Mouse (Mus musculus) Patski (cell line): Measurements from ENCODE around the gene Mmp28. TPM values are rescaled to one million over a fixed set of nuclear protein-coding genes. Genes with fewer than 3 reads are reported as not detected.
A peak's percentile ranks its signal among the peaks of the same experiment; 100 is the strongest.

Experiments
- ATAC-seq: fragments of 100-300 bp; one replicate; pipeline ENCODE4 v1.8.0; 2021
- CTCF ChIA-PET: fragments of 350-600 bp; sonication (Branson Sonifier 250); formaldehyde crosslinking; loops from one replicate; lab custom pipeline; 2022; ENCODE audit warnings: inconsistent platforms; lab: Charles Lee
- POLR2A ChIA-PET: fragments of 350-600 bp; sonication (Branson Sonifier 250); formaldehyde crosslinking; loops from one replicate; lab custom pipeline; 2022; ENCODE audit warnings: antibody characterized with exemption, inconsistent platforms; lab: Charles Lee
- DNase-seq: peaks from one replicate; pipeline ENCODE4 v3.0.0-alpha.2; 2011; ENCODE audit warnings: low read depth, low spot score
- H3K27me3 ChIP-seq: fragments of 371-371 bp; one replicate; pipeline ENCODE4 v1.5.1; 2021
- CTCF ChIP-seq: fragments of 100-300 bp; IDR thresholded peaks from one replicate; pipeline ENCODE4 v1.5.1; 2021
- in situ Hi-C: fragments of 300-500 bp; cut with MboI; formaldehyde crosslinking; loops from 3 replicates; pipeline ENCODE4 v1.11.1; 2018; ENCODE audit warnings: low pct_unique_long_range_greater_than_20kb, mixed read lengths
- polyA plus RNA-seq: library from polyadenylated mRNA; unstranded; gene quantifications from one replicate; pipeline ENCODE4 v1.2.3, GENCODE M21; 2021

Gene Mmp28
- polyA plus RNA-seq, 1 experiment from 2014 or later, result 1.5 TPM

- DNase-seq (no peak), ATAC-seq (no peak)
- peaks cover 38% of the 10 kb centered on the region for H3K27me3 ChIP-seq
- ChIA-PET CTCF (interaction anchor here (4.5 kb wide), 1 partner anchor 12 kb away, joined by 11 read pairs; no protein-coding TSS in a partner anchor), POLR2A (no interaction called here)
- TF ChIP-seq CTCF, result no peak
- in situ Hi-C loops, result loop anchor here (5.0 kb wide), 1 partner anchor 200 kb away; no protein-coding TSS in a partner anchor
Measured at GRCm38 (mm10) chr11:83437377-83437776, 25.5 kb downstream of the Mmp28 start, which contains the start of gene 1700020L24Rik. TSS of gene 1700020L24Rik (plus strand) at chr11:83437677.

- CTCF ChIA-PET, result no interaction called here
- DNase-seq (no peak), ATAC-seq (no peak)
- peaks cover 46% of the 10 kb centered on the region for H3K27me3 ChIP-seq
- in situ Hi-C loops, result no loop called here
- TF ChIP-seq CTCF, result no peak
- POLR2A ChIA-PET, result interaction anchor here (1.7 kb wide), 1 partner anchor 23 kb away, joined by 4 read pairs; the partner anchor contains the start of gene Rasl10b
Measured at GRCm38 (mm10) chr11:83432533-83432932, 30.3 kb downstream of the Mmp28 start.

- peaks cover 36% of the 10 kb centered on the region for H3K27me3 ChIP-seq
- ChIA-PET CTCF (no interaction called here), POLR2A (no interaction called here)
- TF ChIP-seq CTCF, result no peak
- no peak for DNase-seq
- in situ Hi-C loops, result loop anchor here (10.0 kb wide), 1 partner anchor 75 kb away; no protein-coding TSS in a partner anchor
- ATAC-seq, result no peak
Measured at GRCm38 (mm10) chr11:83429355-83429754, 33.5 kb downstream of the Mmp28 start, which contains the start of gene Gas2l2. TSS of gene Gas2l2 (minus strand) at chr11:83429455.

- ChIA-PET POLR2A (no interaction called here), CTCF (interaction anchor here (0.9 kb wide), 1 partner anchor 10 kb away, joined by 3 read pairs; no protein-coding TSS in a partner anchor)
- DNase-seq (no peak), ATAC-seq (no peak)
- H3K27me3 ChIP-seq, result peaks cover 36% of the 10 kb centered on the region
- in situ Hi-C loops, result loop anchor here (10.0 kb wide), 1 partner anchor 72 kb away; no protein-coding TSS in a partner anchor
- TF ChIP-seq CTCF, result no peak
Measured at GRCm38 (mm10) chr11:83426964-83427363, 35.9 kb downstream of the Mmp28 start.

GRCm38 (mm10) chr11:83424681-83425080 is 38.2 kb downstream of the Mmp28 start:
- ATAC-seq (no peak), DNase-seq (no peak)
- CTCF ChIA-PET, result interaction anchor here (0.9 to 2.4 kb wide), 17 partner anchors 10 to 103 kb away, joined by 3 to 13 read pairs (median 5); no protein-coding TSS in a partner anchor
- POLR2A ChIA-PET, result no interaction called here
- in situ Hi-C loops, result loop anchor here (5.0 to 10.0 kb wide), 2 partner anchors 70 to 97 kb away; no protein-coding TSS in a partner anchor
- H3K27me3 ChIP-seq, result peaks cover 26% of the 10 kb centered on the region
- peak; percentile 84 for TF ChIP-seq CTCF

- ChIA-PET CTCF (interaction anchor here (1.1 to 1.3 kb wide), 2 partner anchors 36 to 93 kb away, joined by 3 to 5 read pairs; no protein-coding TSS in a partner anchor), POLR2A (no interaction called here)
- H3K27me3 ChIP-seq, result no peaks in the 10 kb centered on the region
- no peak for TF ChIP-seq CTCF
- ATAC-seq (no peak), DNase-seq (no peak)
- in situ Hi-C loops, result loop anchor here (5.0 to 10.0 kb wide), 2 partner anchors 67 to 94 kb away; no protein-coding TSS in a partner anchor
Measured at GRCm38 (mm10) chr11:83421305-83421704, 41.6 kb downstream of the Mmp28 start.

GRCm38 (mm10) chr11:83420338-83420737 is 42.5 kb downstream of the Mmp28 start:
- in situ Hi-C loops, result loop anchor here (5.0 to 10.0 kb wide), 2 partner anchors 66 to 93 kb away; no protein-coding TSS in a partner anchor
- TF ChIP-seq CTCF, result no peak
- CTCF ChIA-PET, result interaction anchor here (1.1 kb wide), 1 partner anchor 92 kb away, joined by 5 read pairs; no protein-coding TSS in a partner anchor
- ATAC-seq (no peak), DNase-seq (no peak)
- POLR2A ChIA-PET, result no interaction called here
- no peaks in the 10 kb centered on the region for H3K27me3 ChIP-seq

- POLR2A ChIA-PET, result no interaction called here
- DNase-seq (no peak), ATAC-seq (no peak)
- CTCF ChIA-PET, result no interaction called here
- in situ Hi-C loops, result no loop called here
- H3K27me3 ChIP-seq, result no peaks in the 10 kb centered on the region
- TF ChIP-seq CTCF, result no peak
Measured at GRCm38 (mm10) chr11:83418566-83418965, 44.3 kb downstream of the Mmp28 start.

GRCm38 (mm10) chr11:83417708-83418107 is 45.2 kb downstream of the Mmp28 start:
- no peak for DNase-seq
- ChIA-PET POLR2A (no interaction called here), CTCF (interaction anchor here (1.1 to 1.4 kb wide), 2 partner anchors 9 kb away, joined by 3 to 5 read pairs; partner anchors contain the start of gene Rasl10b)
- in situ Hi-C loops, result no loop called here
- no peaks in the 10 kb centered on the region for H3K27me3 ChIP-seq
- TF ChIP-seq CTCF, result no peak
- no peak for ATAC-seq

- ATAC-seq (peak; percentile 36), DNase-seq (peak; percentile 42)
- no peak for TF ChIP-seq CTCF
- POLR2A ChIA-PET, result no interaction called here
- in situ Hi-C loops, result no loop called here
- no peaks in the 10 kb centered on the region for H3K27me3 ChIP-seq
- CTCF ChIA-PET, result interaction anchor here (1.1 to 1.4 kb wide), 2 partner anchors 9 kb away, joined by 3 to 5 read pairs; partner anchors contain the start of gene Rasl10b
Measured at GRCm38 (mm10) chr11:83417080-83417479, 45.8 kb downstream of the Mmp28 start.

GRCm38 (mm10) chr11:83410510-83410909 is 52.4 kb downstream of the Mmp28 start:
- in situ Hi-C loops, result no loop called here
- POLR2A ChIA-PET, result no interaction called here
- TF ChIP-seq CTCF, result no peak

More at GRCm38 (mm10) chr11:83410510-83410909, 52.4 kb downstream of the Mmp28 start:
- ATAC-seq (no peak), DNase-seq (no peak)
- no peaks in the 10 kb centered on the region for H3K27me3 ChIP-seq
- CTCF ChIA-PET, result no interaction called here
